Mouse (Mus musculus): ENCODE measurements around the gene Gpatch2. TPM values are rescaled to one million over a fixed set of nuclear protein-coding genes. Genes with fewer than 3 reads are reported as not detected.

Gene Gpatch2
- 18.3 and 20.2 TPM in 2 replicates for polyA plus RNA-seq (2014; fragmentation: Nextera tagmentation; extraction: Ambion mirVana)

- Histone ChIP-seq H3K9me3 (ENCODE audit: control insufficient read depth, low read length) (no peaks in the 10 kb centered on the region), H3K4me3 (ENCODE audit: low read depth, low read length) (peak within 1 kb of the TSS; percentile 51), H3K27ac (ENCODE audit: low read depth, low read length) (peak within 1 kb of the TSS; percentile 60; the same call in 1 of the 2 replicates), H3K4me1 (ENCODE audit: control insufficient read depth, insufficient read depth, low read length) (peaks cover 4% of the 10 kb centered on the region; the same call in 1 of the 2 replicates), H3K27me3 (ENCODE audit: control insufficient read depth, insufficient read depth, low read length) (no peaks in the 10 kb centered on the region), H3K9ac (replicated peaks; ENCODE audit: low read depth, low read length) (peak within 1 kb of the TSS; percentile 65), H3K36me3 (ENCODE audit: control insufficient read depth, insufficient read depth, low read length) (no peaks in the 10 kb centered on the region), H3K4me2 (ENCODE audit: low read depth, low read length) (peak within 1 kb of the TSS; percentile 80)
- ATAC-seq (ENCODE audit: low read depth): peak; percentile 94
- 1% methylated on average over 58 of the region's 58 CpGs for WGBS
Measured at GRCm38 (mm10) chr1:187215181-187216116, at the start of gene Gpatch2, which contains the start of gene Spata17. TSS of gene Gpatch2 (plus strand) at chr1:187215508. TSS of gene Spata17 (minus strand) at chr1:187215465.

- H3K27ac ChIP-seq (ENCODE audit: low read depth, low read length): no peak overlapping the region
- no peaks in the 10 kb centered on the region for H3K4me1 ChIP-seq (ENCODE audit: control insufficient read depth, insufficient read depth, low read length)
- WGBS: 69% methylated on average over 7 of the region's 7 CpGs
- no peak overlapping the region for H3K4me3 ChIP-seq (ENCODE audit: low read depth, low read length)
- no peaks in the 10 kb centered on the region for H3K36me3 ChIP-seq (ENCODE audit: control insufficient read depth, insufficient read depth, low read length)
- no peaks in the 10 kb centered on the region for H3K9me3 ChIP-seq (ENCODE audit: control insufficient read depth, low read length)
- no peaks in the 10 kb centered on the region for H3K27me3 ChIP-seq (ENCODE audit: control insufficient read depth, insufficient read depth, low read length)
- H3K4me2 ChIP-seq (ENCODE audit: low read depth, low read length): no peak overlapping the region
- ATAC-seq (ENCODE audit: low read depth): no peak
- H3K9ac ChIP-seq (replicated peaks; ENCODE audit: low read depth, low read length): no peak overlapping the region
Measured at GRCm38 (mm10) chr1:187169646-187170045, 45.7 kb upstream of the Gpatch2 start.

GRCm38 (mm10) chr1:187170361-187170760 is 44.9 kb upstream of the Gpatch2 start:
- H3K4me1 ChIP-seq (ENCODE audit: control insufficient read depth, insufficient read depth, low read length): no peaks in the 10 kb centered on the region
- WGBS: 87% methylated on average over 3 of the region's 3 CpGs
- no peaks in the 10 kb centered on the region for H3K9me3 ChIP-seq (ENCODE audit: control insufficient read depth, low read length)
- no peak overlapping the region for H3K27ac ChIP-seq (ENCODE audit: low read depth, low read length)
- H3K27me3 ChIP-seq (ENCODE audit: control insufficient read depth, insufficient read depth, low read length): no peaks in the 10 kb centered on the region
- no peak overlapping the region for H3K4me2 ChIP-seq (ENCODE audit: low read depth, low read length)
- no peak overlapping the region for H3K4me3 ChIP-seq (ENCODE audit: low read depth, low read length)
- H3K36me3 ChIP-seq (ENCODE audit: control insufficient read depth, insufficient read depth, low read length): no peaks in the 10 kb centered on the region
- ATAC-seq (ENCODE audit: low read depth): no peak
- no peak overlapping the region for H3K9ac ChIP-seq (replicated peaks; ENCODE audit: low read depth, low read length)

GRCm38 (mm10) chr1:187175991-187176390 is 39.3 kb upstream of the Gpatch2 start:
- no peaks in the 10 kb centered on the region for H3K4me1 ChIP-seq (ENCODE audit: control insufficient read depth, insufficient read depth, low read length)
- no peak overlapping the region for H3K9ac ChIP-seq (replicated peaks; ENCODE audit: low read depth, low read length)
- no peak for ATAC-seq (ENCODE audit: low read depth)
- H3K4me3 ChIP-seq (ENCODE audit: low read depth, low read length): no peak overlapping the region
- H3K9me3 ChIP-seq (ENCODE audit: control insufficient read depth, low read length): no peaks in the 10 kb centered on the region
- WGBS: 100% methylated on average over 1 of the region's 1 CpGs
- no peaks in the 10 kb centered on the region for H3K36me3 ChIP-seq (ENCODE audit: control insufficient read depth, insufficient read depth, low read length)
- H3K27me3 ChIP-seq (ENCODE audit: control insufficient read depth, insufficient read depth, low read length): no peaks in the 10 kb centered on the region
- H3K27ac ChIP-seq (ENCODE audit: low read depth, low read length): no peak overlapping the region
- no peak overlapping the region for H3K4me2 ChIP-seq (ENCODE audit: low read depth, low read length)

- WGBS: 79% methylated on average over 1 of the region's 1 CpGs
- no peaks in the 10 kb centered on the region for H3K4me1 ChIP-seq (ENCODE audit: control insufficient read depth, insufficient read depth, low read length)
- ATAC-seq (ENCODE audit: low read depth): no peak
- H3K9me3 ChIP-seq (ENCODE audit: control insufficient read depth, low read length): no peaks in the 10 kb centered on the region
- H3K36me3 ChIP-seq (ENCODE audit: control insufficient read depth, insufficient read depth, low read length): no peaks in the 10 kb centered on the region
- H3K9ac ChIP-seq (replicated peaks; ENCODE audit: low read depth, low read length): no peak overlapping the region
- H3K4me2 ChIP-seq (ENCODE audit: low read depth, low read length): no peak overlapping the region
- H3K4me3 ChIP-seq (ENCODE audit: low read depth, low read length): no peak overlapping the region
- no peaks in the 10 kb centered on the region for H3K27me3 ChIP-seq (ENCODE audit: control insufficient read depth, insufficient read depth, low read length)
- H3K27ac ChIP-seq (ENCODE audit: low read depth, low read length): no peak overlapping the region
Measured at GRCm38 (mm10) chr1:187178546-187178945, 36.8 kb upstream of the Gpatch2 start.

GRCm38 (mm10) chr1:187205506-187205905 is 9.8 kb upstream of the Gpatch2 start:
- no peak overlapping the region for H3K4me2 ChIP-seq (ENCODE audit: low read depth, low read length)
- 83% methylated on average over 6 of the region's 6 CpGs for WGBS
- no peak for ATAC-seq (ENCODE audit: low read depth)

GRCm38 (mm10) chr1:187209496-187209895 is 5.8 kb upstream of the Gpatch2 start:
- whole genome bisulfite sequencing: 60% methylated on average over 4 of the region's 4 CpGs
- Histone ChIP-seq H3K9ac (replicated peaks; ENCODE audit: low read depth, low read length) (no peak overlapping the region), H3K36me3 (ENCODE audit: control insufficient read depth, insufficient read depth, low read length) (no peaks in the 10 kb centered on the region), H3K4me2 (ENCODE audit: low read depth, low read length) (no peak overlapping the region), H3K27ac (ENCODE audit: low read depth, low read length) (no peak overlapping the region), H3K4me1 (ENCODE audit: control insufficient read depth, insufficient read depth, low read length) (no peaks in the 10 kb centered on the region), H3K27me3 (ENCODE audit: control insufficient read depth, insufficient read depth, low read length) (no peaks in the 10 kb centered on the region), H3K4me3 (ENCODE audit: low read depth, low read length) (no peak overlapping the region), H3K9me3 (ENCODE audit: control insufficient read depth, low read length) (no peaks in the 10 kb centered on the region)
- ATAC-seq (ENCODE audit: low read depth): no peak

More at GRCm38 (mm10) chr1:187205506-187205905, 9.8 kb upstream of the Gpatch2 start:
- no peaks in the 10 kb centered on the region for H3K9me3 ChIP-seq (ENCODE audit: control insufficient read depth, low read length)
- no peak overlapping the region for H3K9ac ChIP-seq (replicated peaks; ENCODE audit: low read depth, low read length)
- H3K27me3 ChIP-seq (ENCODE audit: control insufficient read depth, insufficient read depth, low read length): no peaks in the 10 kb centered on the region
- no peak overlapping the region for H3K27ac ChIP-seq (ENCODE audit: low read depth, low read length)
- H3K4me3 ChIP-seq (ENCODE audit: low read depth, low read length): no peak overlapping the region
- no peaks in the 10 kb centered on the region for H3K36me3 ChIP-seq (ENCODE audit: control insufficient read depth, insufficient read depth, low read length)
- H3K4me1 ChIP-seq (ENCODE audit: control insufficient read depth, insufficient read depth, low read length): no peaks in the 10 kb centered on the region

- Histone ChIP-seq H3K27me3 (ENCODE audit: control insufficient read depth, insufficient read depth, low read length) (no peaks in the 10 kb centered on the region), H3K4me1 (ENCODE audit: control insufficient read depth, insufficient read depth, low read length) (no peaks in the 10 kb centered on the region), H3K27ac (ENCODE audit: low read depth, low read length) (no peak overlapping the region), H3K4me2 (ENCODE audit: low read depth, low read length) (no peak overlapping the region), H3K36me3 (ENCODE audit: control insufficient read depth, insufficient read depth, low read length) (no peaks in the 10 kb centered on the region), H3K9ac (replicated peaks; ENCODE audit: low read depth, low read length) (no peak overlapping the region), H3K9me3 (ENCODE audit: control insufficient read depth, low read length) (no peaks in the 10 kb centered on the region), H3K4me3 (ENCODE audit: low read depth, low read length) (no peak overlapping the region)
- WGBS: 84% methylated on average over 4 of the region's 4 CpGs
- no peak for ATAC-seq (ENCODE audit: low read depth)
Measured at GRCm38 (mm10) chr1:187210736-187211135, 4.6 kb upstream of the Gpatch2 start.
